Mouse (Mus musculus): ENCODE data around the gene Ly75.

DNA sequence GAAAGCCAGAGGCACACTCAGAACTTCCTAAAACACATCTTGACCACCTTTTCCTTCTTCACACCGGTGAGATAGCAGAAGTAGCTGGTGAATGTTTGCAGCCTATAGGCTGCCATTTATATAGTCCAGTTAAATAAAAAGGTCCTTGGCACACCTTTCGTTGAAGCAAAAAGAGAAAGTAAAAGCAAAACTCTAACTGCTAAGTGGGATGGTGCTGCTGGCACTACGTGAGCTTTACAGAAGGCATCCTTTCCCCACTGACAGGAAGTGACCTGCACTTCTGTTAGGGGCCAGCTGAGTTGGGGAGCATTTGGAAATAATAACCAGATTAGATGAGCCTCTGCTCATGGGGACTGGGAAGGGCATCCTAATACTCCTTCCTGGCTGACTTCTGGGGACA is 757 bp downstream of the Ly75 start:
- TF ChIP-seq CTCF (IDR thresholded peaks at IDR 0.05) (no peak), EP300 (IDR thresholded peaks at IDR 0.05) (no peak)

Data from lung, postnatal 0 days (tissue).